Mouse (Mus musculus) hematopoietic multipotent progenitor cell, adult 10-12 weeks (in vitro differentiated cells): ENCODE measurements around the gene Ifit3b. TPM values are rescaled to one million over a fixed set of nuclear protein-coding genes. Genes with fewer than 3 reads are reported as not detected.

ENCODE experiments used
- polyA plus RNA-seq: library from polyadenylated mRNA; stranded (reverse); fragments of >175 nt; gene quantifications from 2 replicates; pipeline ENCODE4 v1.2.3, GENCODE M21; 2012; ENCODE audit warnings: low replicate concordance

Ifit3b gene
- 0.31 and 0.33 TPM in 2 replicates for polyA plus RNA-seq

DNA sequence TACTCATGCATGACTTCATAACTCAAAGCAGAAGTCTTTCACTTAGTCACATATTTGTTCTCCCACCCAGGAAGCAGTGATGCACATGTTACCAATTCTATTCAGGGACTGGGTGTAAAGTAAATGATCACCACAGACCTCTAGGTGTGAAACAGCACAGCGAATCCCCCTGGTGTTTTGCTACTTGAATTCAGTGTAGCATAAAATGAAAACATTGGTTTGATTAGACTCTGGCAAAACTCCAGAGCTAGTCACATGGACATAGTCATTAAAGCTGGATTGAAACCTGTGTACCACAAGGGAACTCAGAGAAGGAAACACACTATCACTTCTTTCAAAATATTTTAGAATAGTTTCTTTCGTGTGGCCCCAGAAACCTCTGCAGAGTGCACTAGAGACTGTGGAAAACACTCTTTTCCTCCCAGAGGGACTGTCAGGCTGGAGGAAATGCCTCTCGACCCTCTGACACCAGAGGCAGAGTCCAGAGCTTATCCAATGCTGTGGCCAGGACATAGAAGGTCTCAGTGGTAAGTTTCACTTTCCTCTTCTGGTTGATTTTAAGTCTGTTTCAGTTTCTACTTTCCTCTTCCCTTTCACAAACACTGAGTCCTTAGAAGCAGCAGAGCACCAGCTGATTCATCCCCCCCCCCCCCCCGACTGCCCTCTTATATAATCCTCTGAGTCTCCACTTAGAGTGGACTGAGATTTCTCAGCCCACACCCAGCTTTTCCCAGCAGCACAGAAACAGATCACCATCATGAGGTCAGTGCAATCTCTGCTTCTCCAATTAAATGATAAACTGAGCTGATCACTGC is at the start of gene Ifit3b:
TSS of gene Ifit3b (plus strand) at position 734 of the 815 bp plus-strand sequence.

DNA sequence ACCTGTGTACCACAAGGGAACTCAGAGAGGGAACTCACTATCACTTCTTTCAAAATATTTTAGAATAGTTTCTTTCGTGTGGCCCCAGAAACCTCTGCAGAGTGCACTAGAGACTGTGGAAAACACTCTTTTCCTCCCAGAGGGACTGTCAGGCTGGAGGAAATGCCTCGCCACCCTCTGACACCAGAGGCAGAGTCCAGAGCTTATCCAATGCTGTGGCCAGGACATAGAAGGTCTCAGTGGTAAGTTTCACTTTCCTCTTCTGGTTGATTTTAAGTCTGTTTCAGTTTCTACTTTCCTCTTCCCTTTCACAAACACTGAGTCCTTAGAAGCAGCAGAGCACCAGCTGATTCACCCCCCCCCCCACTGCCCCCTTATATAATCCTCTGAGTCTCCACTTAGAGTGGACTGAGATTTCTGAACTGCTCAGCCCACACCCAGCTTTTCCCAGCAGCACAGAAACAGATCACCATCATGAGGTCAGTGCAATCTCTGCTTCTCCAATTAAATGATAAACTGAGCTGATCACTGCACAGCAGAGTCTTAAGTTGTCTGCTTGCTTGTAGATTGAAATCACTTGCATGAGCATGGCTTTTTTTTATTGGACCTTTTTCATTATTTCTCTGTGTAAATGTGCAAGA is 24.5 kb upstream of the Ifit3b start, which contains the start of gene Ifit3:
TSS of gene Ifit3 (plus strand) at position 406 of the 641 bp plus-strand sequence.

GRCm38 (mm10) chr19:34601888-34602287 is 5.9 kb upstream of the Ifit3b start, which contains the start of gene Ifit1bl1:
Gene Ifit1bl1 (minus strand): TSS chr19:34601956.

DNA sequence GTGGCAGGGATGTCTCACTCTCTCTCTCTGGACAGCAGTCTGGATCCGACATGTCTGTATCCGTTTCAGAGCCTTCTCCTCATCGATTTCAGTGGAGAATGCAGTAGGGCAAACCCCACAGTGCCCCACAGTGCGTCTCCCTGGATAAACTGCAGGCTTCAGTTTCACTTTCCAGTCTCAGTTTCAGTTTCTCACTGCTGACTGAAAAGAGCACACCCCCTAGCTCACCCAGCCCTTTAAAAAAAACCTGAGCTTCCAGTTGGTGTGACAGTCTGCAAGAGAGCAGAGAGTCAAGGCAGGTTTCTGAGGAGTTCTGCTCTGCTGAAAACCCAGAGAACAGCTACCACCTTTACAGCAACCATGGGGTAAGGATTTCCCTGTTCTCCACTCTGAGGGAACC is 32.9 kb downstream of the Ifit3b start, which contains the start of the genes Ifit1bl2 and Ifit1:
TSS of gene Ifit1bl2 (minus strand) at position 121 of the 400 bp plus-strand sequence.
TSS of gene Ifit1 (plus strand) at position 249 of the 400 bp plus-strand sequence.

Other genes with a start within 250 kb of the Ifit3b start
- gene Ch25h, start 132.8 kb upstream of the Ifit3b start, polyA plus RNA-seq: not detected in 2 replicates
- 4.1 and 5.8 TPM in 2 replicates for gene Lipa, start 80.5 kb upstream of the Ifit3b start, polyA plus RNA-seq
- 0.17 and 0.66 TPM in 2 replicates for gene Ifit2, start 57.3 kb upstream of the Ifit3b start, polyA plus RNA-seq
- gene Ifit3, start 24.4 kb upstream of the Ifit3b start, polyA plus RNA-seq: 0.58 and 1.2 TPM in 2 replicates
- gene Ifit1bl1, start 6.0 kb upstream of the Ifit3b start, polyA plus RNA-seq: 0.31 and 1.3 TPM in 2 replicates
- 0.19 TPM in 1 of 2 replicates, not detected in the other for gene Ifit1bl2, start 32.8 kb downstream of the Ifit3b start, polyA plus RNA-seq
- 0.07 and 0.80 TPM in 2 replicates for gene Ifit1, start 32.9 kb downstream of the Ifit3b start, polyA plus RNA-seq
- 0.02 TPM in 1 of 2 replicates, not detected in the other for gene Slc16a12, start 139.3 kb downstream of the Ifit3b start, polyA plus RNA-seq